Mouse (Mus musculus) heart, embryonic 16.5 days (tissue): Measurements from ENCODE around the gene C530025M09Rik. TPM values are rescaled to one million over a fixed set of nuclear protein-coding genes. Genes with fewer than 3 reads are reported as not detected.

Experiments used
- ATAC-seq: fragments of 200-750 bp; cut with Nextera tagmentation; replicated peaks from 2 replicates; pipeline ENCODE4 v1.8.0; 2017; ENCODE audit warnings: moderate number of reproducible peaks; ENCODE audit not compliant: insufficient read depth, low FRiP score; ENCODE audit errors: extremely low read depth
- H3K27ac ChIP-seq: fragments of 300-500 bp; sonication (generic); 2 replicates; pipeline ENCODE4 v1.5.1; 2014; ENCODE audit warnings: mild to moderate bottlenecking, low read length, control low read depth, moderate library complexity
- H3K27me3 ChIP-seq: fragments of 300-500 bp; sonication (generic); 2 replicates; pipeline ENCODE4 v1.6.1; 2014; ENCODE audit warnings: low read length, mixed read lengths; ENCODE audit not compliant: control insufficient read depth, insufficient read depth
- H3K36me3 ChIP-seq: fragments of 300-500 bp; sonication (generic); 2 replicates; pipeline ENCODE4 v1.6.1; 2014; ENCODE audit not compliant: control insufficient read depth, insufficient read depth
- H3K4me1 ChIP-seq: fragments of 300-500 bp; sonication (generic); 2 replicates; pipeline ENCODE4 v1.6.1; 2014; ENCODE audit warnings: low read length, mixed read lengths; ENCODE audit not compliant: control insufficient read depth, insufficient read depth
- H3K4me2 ChIP-seq: fragments of 300-500 bp; sonication (generic); 2 replicates; pipeline ENCODE4 v1.6.1; 2014; ENCODE audit warnings: low read depth, mild to moderate bottlenecking, control low read depth, low read length
- H3K4me3 ChIP-seq: fragments of 300-500 bp; sonication (generic); 2 replicates; pipeline ENCODE4 v1.5.1; 2014; ENCODE audit warnings: mild to moderate bottlenecking, control low read depth, low read length
- H3K9ac ChIP-seq: fragments of 300-500 bp; sonication (generic); 2 replicates; pipeline ENCODE4 v1.6.1; 2014; ENCODE audit warnings: low read length, control low read depth
- H3K9me3 ChIP-seq: fragments of 300-500 bp; sonication (generic); replicated peaks from 2 replicates; pipeline ENCODE4 v1.6.1; 2016; ENCODE audit warnings: low read length; ENCODE audit not compliant: control insufficient read depth
- WGBS: fragments of 180-500 bp; shearing (Covaris S2); extraction: QIAGEN DNeasy Blood & Tissue Kit; methylation state at CpG from one replicate; pipeline ENCODE4 v1.1.7; 2014; 5-methylcytosine and 5-hydroxymethylcytosine counted together
- polyA plus RNA-seq: library from polyadenylated mRNA; unstranded; fragments of >200 nt; fragmentation: Nextera tagmentation; extraction: Ambion mirVana; gene quantifications from 2 replicates; pipeline ENCODE4 v1.2.1, GENCODE M21; 2015

Gene C530025M09Rik
- not detected in 2 replicates for polyA plus RNA-seq

DNA sequence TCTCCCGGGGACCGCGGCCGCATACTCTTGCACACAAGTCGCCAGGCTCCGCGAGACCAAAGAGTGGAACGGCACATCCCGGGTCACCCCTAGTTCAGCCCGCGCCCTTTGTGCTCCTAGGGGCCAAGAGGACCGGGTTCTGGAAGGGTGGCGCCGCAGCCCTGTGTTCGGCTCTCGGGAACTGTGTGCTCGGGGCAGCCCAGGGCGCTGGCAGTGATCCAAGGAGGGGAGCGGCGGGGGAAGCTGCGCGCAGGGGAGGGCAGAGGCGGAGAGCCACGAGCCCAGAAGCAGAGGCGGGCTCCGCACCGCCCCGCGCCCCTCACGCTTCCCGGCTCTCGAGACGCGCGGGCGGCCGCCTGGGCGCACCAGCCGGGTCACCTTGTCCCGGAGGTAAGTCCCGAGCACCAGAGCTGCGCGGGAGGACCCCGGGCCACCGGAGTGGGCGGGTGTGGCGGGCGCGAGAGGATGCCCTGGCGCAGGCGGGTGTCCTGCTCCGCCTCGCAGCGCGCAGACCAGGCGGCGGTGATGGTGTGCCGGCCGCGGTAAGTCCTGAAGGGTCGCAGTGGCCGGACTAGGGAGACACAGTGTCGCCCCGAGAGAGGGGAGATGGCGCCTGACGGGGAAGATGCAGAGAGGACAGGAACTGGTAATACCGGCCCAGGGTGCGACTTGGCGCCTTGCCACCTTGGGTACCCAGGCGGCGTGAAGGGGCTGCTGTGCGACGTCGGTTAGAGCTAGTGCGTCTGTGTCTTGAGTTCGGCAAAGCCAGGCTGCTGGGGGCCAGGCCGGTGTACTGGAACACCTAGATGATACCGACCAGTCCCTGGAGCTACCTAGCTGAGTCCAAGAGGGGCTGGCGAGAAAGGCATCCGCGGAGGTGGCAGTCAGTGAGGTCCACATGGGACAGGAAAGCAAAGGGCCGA lies at the start of gene C530025M09Rik:
Gene C530025M09Rik (minus strand): TSS at position 678 of the 923 bp plus-strand sequence.
- Histone ChIP-seq H3K27me3 (peaks cover 33% of the 10 kb centered on the region), H3K27ac (no peak within 1 kb of the TSS), H3K9me3 (no peaks in the 10 kb centered on the region), H3K36me3 (no peaks in the 10 kb centered on the region), H3K4me3 (peak within 1 kb of the TSS; percentile 63), H3K4me2 (peak within 1 kb of the TSS; percentile 98), H3K4me1 (peaks cover 10% of the 10 kb centered on the region; the same call in 1 of the 2 replicates), H3K9ac (peak within 1 kb of the TSS; percentile 68)
- WGBS = under 1% methylated on average over 79 of the region's 82 CpGs
- ATAC-seq = peak; percentile 81

DNA sequence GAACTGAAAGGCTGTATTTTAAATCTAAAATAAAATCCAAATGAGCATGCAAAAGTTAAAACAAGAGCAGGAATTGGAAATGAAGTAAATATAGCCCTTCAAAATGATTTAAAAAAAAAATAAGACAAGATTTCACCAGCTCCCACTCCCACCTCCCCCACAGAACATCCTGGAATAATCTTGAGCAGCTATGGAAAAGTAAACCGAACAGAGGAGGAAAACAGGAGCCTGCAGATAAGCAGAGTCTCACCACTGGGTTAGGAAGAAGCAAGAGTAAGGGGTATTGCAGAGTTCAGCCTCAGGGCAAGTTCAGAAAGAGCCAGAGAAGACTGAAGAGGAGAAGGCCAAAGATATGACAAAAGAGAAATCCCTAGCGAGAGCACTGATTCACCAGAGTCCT lies 46.9 kb upstream of the C530025M09Rik start:
- Histone ChIP-seq H3K36me3 (no peaks in the 10 kb centered on the region), H3K4me2 (no peak overlapping the region), H3K9me3 (no peaks in the 10 kb centered on the region), H3K27me3 (no peaks in the 10 kb centered on the region), H3K4me1 (no peaks in the 10 kb centered on the region), H3K4me3 (no peak overlapping the region), H3K27ac (no peak overlapping the region), H3K9ac (no peak overlapping the region)
- no peak for ATAC-seq
- 41% methylated on average over 2 of the region's 2 CpGs for WGBS

DNA sequence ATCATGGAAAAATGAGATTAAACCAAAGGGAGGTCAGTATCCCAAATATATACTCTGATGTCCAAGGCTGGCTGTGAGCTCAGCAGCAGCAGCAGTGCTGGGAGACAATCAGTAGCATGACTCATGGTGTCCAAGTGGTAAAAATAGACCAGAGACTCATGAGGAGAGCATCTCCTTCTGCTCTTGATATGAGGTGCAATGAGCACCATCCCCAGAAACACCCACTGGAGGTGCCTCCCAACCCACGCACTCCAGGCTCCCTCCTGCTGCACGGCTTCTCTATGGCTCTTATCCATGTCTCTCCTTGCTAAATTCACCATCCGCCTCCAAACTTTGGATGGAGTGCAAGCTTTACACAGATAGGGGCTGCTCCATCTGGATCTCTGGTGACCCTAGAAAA lies 42.3 kb upstream of the C530025M09Rik start:
- H3K27ac ChIP-seq = no peak overlapping the region
- no peak overlapping the region for H3K4me3 ChIP-seq
- H3K9me3 ChIP-seq = no peaks in the 10 kb centered on the region
- H3K27me3 ChIP-seq = no peaks in the 10 kb centered on the region
- peak; percentile 63 for ATAC-seq
- 39% methylated on average over 3 of the region's 3 CpGs for WGBS
- no peaks in the 10 kb centered on the region for H3K36me3 ChIP-seq
- H3K4me2 ChIP-seq = no peak overlapping the region
- H3K4me1 ChIP-seq = no peaks in the 10 kb centered on the region
- H3K9ac ChIP-seq = no peak overlapping the region

DNA sequence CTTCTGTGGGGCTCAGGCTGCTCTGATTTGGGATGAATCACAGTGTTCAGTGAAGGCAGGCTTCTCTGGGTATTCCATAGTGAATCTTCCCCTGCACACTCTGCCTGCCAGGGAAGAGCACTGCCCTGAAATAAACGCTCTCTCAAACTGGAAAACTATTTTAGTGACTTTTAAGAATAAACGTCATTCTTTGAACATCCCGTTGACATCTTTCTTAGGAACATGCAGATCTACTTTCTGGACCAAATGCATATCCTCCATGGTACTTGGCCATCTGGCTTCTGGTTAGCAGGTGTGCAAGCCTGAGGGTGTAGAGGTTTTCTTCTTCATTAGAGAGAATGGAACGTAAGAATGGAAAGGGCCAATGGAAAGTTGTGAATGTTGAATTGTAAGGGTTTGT lies 41.5 kb upstream of the C530025M09Rik start:
- no peaks in the 10 kb centered on the region for H3K9me3 ChIP-seq
- H3K27me3 ChIP-seq = no peaks in the 10 kb centered on the region
- H3K36me3 ChIP-seq = no peaks in the 10 kb centered on the region
- ATAC-seq = no peak
- 83% methylated on average over 4 of the region's 4 CpGs for WGBS
- no peak overlapping the region for H3K9ac ChIP-seq
- H3K4me2 ChIP-seq = no peak overlapping the region
- H3K27ac ChIP-seq = no peak overlapping the region
- no peaks in the 10 kb centered on the region for H3K4me1 ChIP-seq
- no peak overlapping the region for H3K4me3 ChIP-seq

DNA sequence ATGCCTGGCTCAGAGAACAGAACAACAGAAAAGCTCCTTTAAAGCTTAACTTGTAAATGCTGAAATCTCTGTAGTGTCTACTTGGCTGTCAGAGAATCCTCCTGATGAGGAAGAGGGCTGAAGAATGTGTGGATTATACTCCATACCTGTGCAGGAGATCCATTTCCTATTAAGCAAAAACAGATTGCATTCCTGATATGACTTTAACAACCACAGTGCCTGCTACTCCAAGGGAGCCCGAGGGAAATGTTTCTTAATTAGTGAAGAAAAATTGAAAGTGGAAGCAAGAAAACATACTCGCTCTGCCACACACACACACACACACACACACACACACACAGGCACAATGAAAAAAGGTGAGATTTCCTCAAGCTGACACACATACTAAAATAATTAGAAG lies 39.5 kb upstream of the C530025M09Rik start:
- Histone ChIP-seq H3K4me1 (no peaks in the 10 kb centered on the region), H3K4me2 (no peak overlapping the region), H3K4me3 (no peak overlapping the region), H3K27ac (no peak overlapping the region), H3K36me3 (no peaks in the 10 kb centered on the region), H3K9ac (no peak overlapping the region), H3K27me3 (no peaks in the 10 kb centered on the region), H3K9me3 (no peaks in the 10 kb centered on the region)
- WGBS = 82% methylated on average over 2 of the region's 2 CpGs
- no peak for ATAC-seq

DNA sequence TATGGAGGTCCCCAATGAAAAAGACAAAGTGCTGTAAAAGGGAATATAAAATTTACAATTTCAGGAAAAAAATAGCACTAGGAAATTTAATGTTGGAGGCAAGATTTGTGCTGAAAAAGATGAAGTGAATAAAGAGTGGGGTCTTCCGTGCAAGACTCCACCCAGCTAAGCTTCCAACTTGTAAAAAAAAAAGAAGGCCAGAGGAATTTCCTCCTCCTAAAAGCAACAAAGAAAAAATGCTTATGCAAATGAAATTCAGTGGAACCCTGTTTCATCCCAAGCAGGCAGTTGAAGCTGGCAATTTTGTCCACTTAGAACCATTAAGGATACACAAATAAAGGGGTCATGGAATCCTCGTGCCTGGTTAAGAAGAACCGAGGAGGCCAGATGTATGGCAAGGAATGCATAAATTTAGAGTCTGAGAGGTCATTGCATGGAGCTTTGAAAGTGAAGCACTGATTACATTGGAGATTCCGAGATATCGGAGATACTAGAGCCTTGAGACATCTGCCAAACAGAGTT lies 35.0 kb upstream of the C530025M09Rik start:
- H3K4me3 ChIP-seq = no peak overlapping the region
- H3K4me1 ChIP-seq = no peaks in the 10 kb centered on the region
- no peaks in the 10 kb centered on the region for H3K36me3 ChIP-seq
- H3K27ac ChIP-seq = no peak overlapping the region
- no peak overlapping the region for H3K4me2 ChIP-seq
- 65% methylated on average over 5 of the region's 5 CpGs for WGBS
- H3K9me3 ChIP-seq = no peaks in the 10 kb centered on the region
- no peak for ATAC-seq
- H3K27me3 ChIP-seq = no peaks in the 10 kb centered on the region
- H3K9ac ChIP-seq = no peak overlapping the region

DNA sequence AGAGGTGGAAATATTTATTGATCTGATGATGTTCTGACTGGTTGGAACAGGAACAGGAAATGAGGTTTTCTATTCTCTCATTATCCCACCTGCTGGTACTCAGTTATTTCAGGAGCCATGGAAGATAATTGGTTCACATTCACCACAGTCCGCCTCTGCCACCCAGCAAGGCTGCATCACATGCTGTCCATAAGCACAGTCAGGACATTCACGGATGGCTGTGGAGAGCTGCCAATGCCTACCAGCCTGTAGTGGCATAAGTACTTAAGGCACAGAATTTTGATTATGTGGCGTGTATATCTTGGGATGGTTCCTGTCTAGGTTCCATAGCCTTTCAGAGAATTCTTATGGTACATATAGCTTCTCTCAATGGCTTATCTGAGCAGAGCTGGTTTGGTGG lies 30.0 kb upstream of the C530025M09Rik start:
- H3K36me3 ChIP-seq = no peaks in the 10 kb centered on the region
- no peak overlapping the region for H3K9ac ChIP-seq
- ATAC-seq = no peak
- WGBS = 76% methylated on average over 3 of the region's 3 CpGs
- H3K27me3 ChIP-seq = no peaks in the 10 kb centered on the region
- no peaks in the 10 kb centered on the region for H3K4me1 ChIP-seq
- H3K27ac ChIP-seq = no peak overlapping the region
- no peak overlapping the region for H3K4me3 ChIP-seq
- H3K4me2 ChIP-seq = no peak overlapping the region
- H3K9me3 ChIP-seq = no peaks in the 10 kb centered on the region

DNA sequence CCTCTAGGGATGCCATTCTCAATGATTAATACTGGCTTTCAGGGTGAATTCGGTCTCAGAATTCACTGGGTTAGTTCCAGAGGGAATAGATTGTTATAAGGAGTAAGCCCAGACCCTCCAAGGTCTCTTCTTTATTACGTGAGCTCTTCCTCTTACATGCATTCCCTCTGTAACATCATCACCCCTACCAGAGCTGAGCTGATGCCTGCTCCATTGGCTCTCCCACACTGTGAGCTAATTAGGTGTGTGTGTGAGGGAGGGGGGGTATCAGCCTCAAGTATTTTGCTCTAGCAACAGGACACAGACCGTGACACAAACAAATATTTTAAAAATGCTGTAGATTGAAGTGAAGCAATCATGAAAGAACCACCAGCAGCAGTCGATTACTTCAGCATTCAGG lies 17.8 kb upstream of the C530025M09Rik start:
- no peak overlapping the region for H3K27ac ChIP-seq
- no peaks in the 10 kb centered on the region for H3K36me3 ChIP-seq
- H3K4me1 ChIP-seq = no peaks in the 10 kb centered on the region
- H3K9ac ChIP-seq = no peak overlapping the region
- H3K4me2 ChIP-seq = no peak overlapping the region
- no peak for ATAC-seq
- no peak overlapping the region for H3K4me3 ChIP-seq
- WGBS = 53% methylated on average over 4 of the region's 4 CpGs
- no peaks in the 10 kb centered on the region for H3K27me3 ChIP-seq
- no peaks in the 10 kb centered on the region for H3K9me3 ChIP-seq

DNA sequence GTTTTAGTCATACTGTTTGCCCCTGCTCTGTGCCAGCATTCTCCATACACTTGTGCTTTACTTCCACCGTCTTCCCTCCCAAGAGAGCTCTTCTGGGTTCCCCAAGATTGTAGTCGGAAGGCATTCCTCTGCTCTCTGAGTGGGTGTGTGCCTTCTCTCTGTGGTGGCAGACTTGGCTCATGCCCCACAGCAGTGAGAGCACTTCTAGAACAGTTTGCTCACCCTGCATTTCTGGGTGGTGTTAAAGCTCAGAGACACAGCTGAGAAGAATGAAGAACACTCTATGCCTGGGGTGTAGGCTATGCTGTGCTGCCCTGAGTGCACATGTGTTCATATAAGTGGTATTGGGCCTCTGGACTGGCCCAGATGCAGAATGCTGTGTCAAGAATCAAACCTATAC lies 13.6 kb upstream of the C530025M09Rik start:
- ATAC-seq = no peak
- 53% methylated on average over 2 of the region's 2 CpGs for WGBS
- H3K9me3 ChIP-seq = no peaks in the 10 kb centered on the region
- H3K9ac ChIP-seq = no peak overlapping the region
- no peak overlapping the region for H3K4me3 ChIP-seq
- H3K4me2 ChIP-seq = no peak overlapping the region
- no peaks in the 10 kb centered on the region for H3K36me3 ChIP-seq
- H3K27me3 ChIP-seq = no peaks in the 10 kb centered on the region
- H3K4me1 ChIP-seq = no peaks in the 10 kb centered on the region
- no peak overlapping the region for H3K27ac ChIP-seq
